Mouse (Mus musculus): ENCODE results near the gene Id3. TPM values are rescaled to one million over a fixed set of nuclear protein-coding genes. Genes with fewer than 3 reads are reported as not detected.

The Id3 gene
- total RNA-seq, 2 experiments from 2014 or later: 13.8 to 14.1 TPM

DNA sequence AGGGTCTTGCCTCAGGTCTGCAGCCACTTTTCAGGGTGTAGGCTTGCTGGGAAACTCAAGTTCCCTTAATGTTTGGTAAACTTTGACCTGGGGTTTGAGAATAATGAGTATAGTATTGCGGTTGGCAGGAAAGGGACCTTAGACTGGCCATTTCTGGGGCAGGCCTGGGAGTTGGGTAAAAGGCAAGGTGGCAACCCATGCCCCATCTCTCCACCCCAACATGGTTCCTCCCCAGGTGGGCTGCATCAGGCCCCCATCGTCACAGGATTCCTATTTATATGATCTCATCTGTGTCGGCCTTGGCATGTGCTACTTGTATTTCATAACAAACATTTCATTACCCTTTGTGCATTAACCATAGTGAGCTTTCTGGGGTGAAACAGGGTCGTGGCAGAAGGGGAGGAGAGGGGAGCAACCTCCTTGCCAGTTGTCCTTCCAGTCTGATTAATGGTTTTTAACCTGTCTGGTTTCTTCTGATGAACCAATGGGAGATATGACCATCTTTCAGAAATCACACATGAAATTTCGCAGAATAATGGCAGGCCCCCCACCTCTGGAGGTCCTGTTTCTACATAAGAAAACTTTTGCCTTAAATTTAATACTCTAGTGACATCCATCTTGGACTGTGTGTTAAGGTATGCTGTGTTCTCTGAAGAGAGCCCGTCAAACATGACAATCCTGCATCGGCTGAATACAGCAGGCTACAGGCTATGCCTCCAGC, 2.9 kb downstream of the Id3 start:
- intact Hi-C loops (cut with DNase I): no loop called here
- no peak for DNase-seq

DNA sequence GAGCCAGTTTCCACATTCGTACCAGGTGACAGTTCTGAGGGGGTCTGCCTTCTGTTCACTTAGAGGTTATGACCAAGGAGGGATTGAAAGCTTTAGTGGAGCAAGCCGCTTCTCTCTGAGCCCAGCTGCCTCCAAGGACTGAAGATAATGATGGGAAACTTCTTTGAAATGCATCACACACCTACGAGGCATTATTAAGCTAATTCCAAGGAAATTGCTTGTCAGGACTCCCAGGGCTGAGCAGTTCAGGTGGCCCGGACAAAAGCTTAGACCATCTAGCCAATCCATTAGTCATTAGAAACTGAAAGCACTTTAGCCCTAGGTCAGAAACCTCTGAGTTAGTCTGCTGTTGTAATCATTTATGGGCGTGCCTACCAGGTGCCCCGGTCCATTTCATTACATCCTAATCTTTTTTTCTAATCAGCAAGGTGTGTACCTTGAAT, 3.4 kb downstream of the Id3 start:
- DNase-seq: no peak
- intact Hi-C loops (cut with DNase I): no loop called here

- intact Hi-C loops (cut with DNase I): no loop called here
- peak; percentile 77 to 82 for DNase-seq
These were observed 4.3 kb downstream of the Id3 start for GRCm38 (mm10) chr4:136147436-136148135.

GRCm38 (mm10) chr4:136148342-136149044, 5.2 kb downstream of the Id3 start:
- intact Hi-C loops (cut with DNase I): no loop called here
- DNase-seq: peak; percentile 52 to 54

GRCm38 (mm10) chr4:136149045-136149379, 5.7 kb downstream of the Id3 start:
- no peak for DNase-seq

DNA sequence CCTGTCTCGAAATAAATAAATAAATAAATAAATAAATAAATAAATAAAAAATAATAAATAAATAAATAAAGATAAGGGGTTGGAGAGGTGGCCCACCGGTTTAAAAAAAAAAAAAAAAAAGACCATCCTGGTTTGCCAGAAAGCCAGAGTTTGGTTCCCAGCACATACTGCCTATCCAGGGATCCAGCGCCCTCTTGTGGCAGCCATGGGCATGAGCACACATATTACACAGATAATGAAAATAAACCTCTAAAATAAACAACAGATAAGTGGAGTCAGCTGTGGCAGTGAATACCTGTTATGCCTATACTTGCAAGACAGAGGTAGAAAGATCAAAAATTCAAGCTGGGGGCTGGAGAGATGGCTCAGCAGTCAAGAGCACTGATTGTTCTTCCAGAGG, 6.4 kb downstream of the Id3 start:
- no peak for DNase-seq
- intact Hi-C loops (cut with DNase I): no loop called here

More at GRCm38 (mm10) chr4:136149045-136149379, 5.7 kb downstream of the Id3 start:
- intact Hi-C loops (cut with DNase I): no loop called here

GRCm38 (mm10) chr4:136150596-136150995, 7.3 kb downstream of the Id3 start:
- DNase-seq: no peak
- intact Hi-C loops (cut with DNase I): no loop called here

- intact Hi-C loops (cut with DNase I): no loop called here
- no peak for DNase-seq
These were observed 9.5 kb downstream of the Id3 start for GRCm38 (mm10) chr4:136152821-136153220.

DNA sequence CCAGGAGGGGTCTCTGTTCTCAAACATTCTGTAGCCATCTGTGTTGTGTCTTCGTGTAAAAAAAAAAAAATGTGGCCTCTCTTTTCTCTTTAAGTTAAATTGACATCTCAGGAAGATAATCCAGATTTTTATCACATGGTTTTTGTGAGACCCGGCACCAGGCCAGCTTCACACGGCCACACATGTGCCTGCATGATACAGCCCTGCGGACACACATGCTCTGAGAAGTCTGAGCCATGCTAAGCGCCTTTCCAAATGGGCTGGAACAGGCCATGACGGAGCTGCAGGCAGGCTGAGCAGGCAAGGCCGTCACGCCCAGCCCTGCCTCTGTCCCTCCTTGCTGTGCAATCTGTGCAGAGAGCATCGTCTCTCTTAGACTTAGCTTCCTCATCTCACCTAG, 11.2 kb downstream of the Id3 start:
- no peak for DNase-seq
- intact Hi-C loops (cut with DNase I): no loop called here

DNA sequence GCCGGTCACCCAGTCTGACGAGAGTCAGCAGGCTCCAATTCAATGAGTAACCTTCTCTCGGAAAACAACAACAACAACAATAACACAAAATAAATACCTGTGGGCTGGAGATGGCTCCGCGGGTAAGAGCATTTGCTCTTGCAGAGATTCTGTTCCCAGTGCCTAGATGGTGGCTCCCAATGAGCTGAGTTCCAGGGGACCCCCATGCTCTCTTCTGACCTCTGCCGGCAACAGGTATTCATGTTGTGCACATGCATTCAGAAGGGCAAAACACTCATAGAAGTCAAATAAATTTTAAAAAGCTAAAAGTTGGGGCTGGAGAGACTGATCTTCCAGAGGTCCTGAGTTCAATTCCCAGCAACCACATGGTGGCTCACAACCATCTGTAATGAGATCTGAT, 15.2 kb downstream of the Id3 start:
- no peak for DNase-seq
- intact Hi-C loops (cut with DNase I): no loop called here

DNA sequence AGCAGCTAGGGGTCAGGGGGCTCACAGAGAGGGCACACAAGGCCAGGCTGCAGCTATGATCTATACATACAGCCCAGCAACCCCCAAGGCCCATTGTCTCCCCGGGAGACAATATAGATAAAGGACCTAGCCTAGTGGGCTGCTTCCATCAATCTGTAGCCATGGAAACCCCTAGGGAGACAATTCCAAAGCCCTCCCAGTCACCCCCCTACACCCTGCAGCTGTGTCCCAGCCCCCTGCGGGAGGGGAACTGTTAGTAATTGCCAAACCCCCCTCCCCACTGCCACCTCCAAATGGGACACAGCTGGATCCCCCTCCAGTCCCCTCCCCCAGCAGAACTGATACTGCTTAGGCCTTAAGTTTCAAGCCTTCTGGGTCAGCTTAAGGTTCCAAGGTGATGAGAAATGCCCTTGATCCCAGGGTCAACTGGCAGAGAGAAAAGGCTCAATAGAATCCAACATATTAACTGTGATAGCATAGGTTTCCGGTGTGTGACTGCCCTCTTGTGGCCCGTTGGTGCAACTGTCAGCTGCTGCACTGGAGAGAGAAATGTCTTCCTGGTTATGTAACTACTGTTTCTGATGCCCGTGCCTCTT, 16.6 kb downstream of the Id3 start:
- intact Hi-C loops (cut with DNase I): loop anchor here (1.0 kb wide), 1 partner anchor 90 kb away; no protein-coding TSS in a partner anchor
- peak; percentile 62 to 69 for DNase-seq

GRCm38 (mm10) chr4:136163448-136163847, 20.2 kb downstream of the Id3 start:
- intact Hi-C loops (cut with DNase I): loop anchor here (1.0 kb wide), 1 partner anchor 37 kb away; no protein-coding TSS in a partner anchor
- DNase-seq: peak; percentile 82 to 86

DNA sequence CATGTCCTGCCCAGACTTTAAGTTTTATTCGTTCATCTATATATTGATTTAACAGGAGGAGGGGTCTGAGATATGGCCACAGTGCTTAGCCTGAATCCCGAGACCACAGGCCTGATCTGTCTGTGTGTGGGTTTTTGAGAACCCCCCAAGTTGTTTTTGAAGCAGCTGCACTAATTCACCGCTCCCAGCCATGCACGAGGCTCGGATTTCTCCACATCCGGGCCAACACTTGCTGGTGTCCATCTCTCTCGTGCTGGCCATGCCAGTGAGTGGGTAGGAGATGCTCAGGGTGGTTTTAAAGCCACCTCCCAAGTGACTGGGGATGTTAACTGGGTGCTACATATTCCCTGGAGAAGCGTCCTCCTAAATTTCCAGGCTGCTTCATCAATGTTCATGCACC, 21.7 kb downstream of the Id3 start:
- intact Hi-C loops (cut with DNase I): no loop called here
- DNase-seq: no peak

GRCm38 (mm10) chr4:136167701-136168100, 24.4 kb downstream of the Id3 start:
- no peak for DNase-seq
- intact Hi-C loops (cut with DNase I): no loop called here

DNA sequence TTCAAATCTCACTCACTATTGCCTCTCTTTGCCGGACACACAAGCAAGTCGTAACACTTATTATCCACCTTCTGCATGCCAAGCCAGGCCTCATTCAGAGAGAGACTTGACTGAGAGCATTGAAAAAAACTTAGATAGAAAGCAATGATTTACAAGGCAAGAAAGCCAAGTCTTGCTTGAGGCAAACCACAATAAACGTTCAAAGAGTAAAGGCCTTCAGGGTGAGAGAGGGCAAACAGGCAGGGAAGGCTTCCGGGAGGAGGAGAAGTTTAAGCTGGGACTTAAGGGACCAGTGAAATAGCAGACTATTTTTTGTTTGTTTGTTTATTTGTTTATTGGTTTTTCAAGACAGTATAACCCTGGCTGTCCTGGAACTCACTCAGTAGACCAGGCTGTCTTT, 27.1 kb downstream of the Id3 start:
- DNase-seq: no peak
- intact Hi-C loops (cut with DNase I): no loop called here

GRCm38 (mm10) chr4:136171455-136171854, 28.2 kb downstream of the Id3 start:
- intact Hi-C loops (cut with DNase I): no loop called here
- no peak for DNase-seq

- intact Hi-C loops (cut with DNase I): no loop called here
- DNase-seq: peak; percentile 44 to 58
These were observed 28.8 kb downstream of the Id3 start, which contains the start of gene E2f2 for GRCm38 (mm10) chr4:136172011-136172541. TSS of gene E2f2 (plus strand) at chr4:136172394.

- DNase-seq: peak in 1 of 2 experiments; percentile 53
- intact Hi-C loops (cut with DNase I): no loop called here
These were observed 29.4 kb downstream of the Id3 start for GRCm38 (mm10) chr4:136172542-136173209.

GRCm38 (mm10) chr4:136173210-136173715, 30.0 kb downstream of the Id3 start:
- DNase-seq: no peak
- intact Hi-C loops (cut with DNase I): no loop called here

Measured in gastrocnemius, postnatal 36 days (tissue).